Mouse (Mus musculus) forebrain, embryonic 16.5 days (tissue): ENCODE data around the gene Tssk3. TPM values are rescaled to one million over a fixed set of nuclear protein-coding genes. Genes with fewer than 3 reads are reported as not detected.
"Not testable (repeated sequence)": the region's sequence is repeated elsewhere in the genome, so short reads cannot be mapped to it uniquely, and the experiment has no call there.

ENCODE experiments used
- ATAC-seq: fragments of 200-750 bp; cut with Nextera tagmentation; 2 replicates; pipeline ENCODE4 v1.8.0; 2017; ENCODE audit warnings: mild to moderate bottlenecking, moderate library complexity
- H3K27ac ChIP-seq: fragments of 300-500 bp; sonication (generic); 2 replicates; pipeline ENCODE4 v1.5.1; 2014; ENCODE audit warnings: low read length, control low read depth
- H3K27me3 ChIP-seq: fragments of 300-500 bp; sonication (generic); replicated peaks from 2 replicates; pipeline ENCODE4 v1.6.1; 2014; ENCODE audit warnings: low read length; ENCODE audit not compliant: control insufficient read depth, insufficient read depth
- H3K36me3 ChIP-seq: fragments of 300-500 bp; sonication (generic); 2 replicates; pipeline ENCODE4 v1.6.1; 2014; ENCODE audit not compliant: control insufficient read depth, insufficient read depth
- H3K4me1 ChIP-seq: fragments of 300-500 bp; sonication (generic); replicated peaks from 2 replicates; pipeline ENCODE4 v1.6.1; 2014; ENCODE audit warnings: low read length; ENCODE audit not compliant: control insufficient read depth, insufficient read depth
- H3K4me2 ChIP-seq: fragments of 300-500 bp; sonication (generic); 2 replicates; pipeline ENCODE4 v1.6.1; 2014; ENCODE audit warnings: mild to moderate bottlenecking, low read length, control low read depth
- H3K4me3 ChIP-seq: fragments of 300-500 bp; sonication (generic); replicated peaks from 2 replicates; pipeline ENCODE4 v1.5.1; 2014; ENCODE audit warnings: mild to moderate bottlenecking, low read length, control low read depth
- H3K9ac ChIP-seq: fragments of 300-500 bp; sonication (generic); replicated peaks from 2 replicates; pipeline ENCODE4 v1.6.1; 2014; ENCODE audit warnings: low read depth, low read length, control low read depth
- H3K9me3 ChIP-seq: fragments of 300-500 bp; sonication (generic); 2 replicates; pipeline ENCODE4 v1.6.1; 2016; ENCODE audit warnings: low read length; ENCODE audit not compliant: control insufficient read depth
- WGBS: fragments of 180-500 bp; shearing (Covaris S2); extraction: QIAGEN DNeasy Blood & Tissue Kit; methylation state at CpG from one replicate; pipeline ENCODE4 v1.1.7; 2014; 5-methylcytosine and 5-hydroxymethylcytosine counted together
- polyA plus RNA-seq: library from polyadenylated mRNA; unstranded; fragments of >200 nt; fragmentation: Nextera tagmentation; extraction: Ambion mirVana; gene quantifications from 2 replicates; pipeline ENCODE4 v1.2.1, GENCODE M21; 2015

Gene Tssk3
- polyA plus RNA-seq, result 0.51 and 0.76 TPM in 2 replicates

GRCm38 (mm10) chr4:129490972-129491880 lies at the start of gene Tssk3, which contains the start of gene Fam229a:
Gene Tssk3, minus strand, starts transcription at chr4:129491022.
Gene Fam229a, plus strand, starts transcription at chr4:129491190.
- ATAC-seq, result no peak

GRCm38 (mm10) chr4:129540012-129540411 lies 49.2 kb upstream of the Tssk3 start:
- ATAC-seq, result no peak
- H3K4me3 ChIP-seq, result no peak overlapping the region
- peaks cover 12% of the 10 kb centered on the region for H3K4me1 ChIP-seq
- WGBS, result 90% methylated on average over 6 of the region's 6 CpGs
- no peaks in the 10 kb centered on the region for H3K27me3 ChIP-seq
- H3K9me3 ChIP-seq, result no peaks in the 10 kb centered on the region
- H3K36me3 ChIP-seq, result no peaks in the 10 kb centered on the region
- H3K4me2 ChIP-seq, result no peak overlapping the region
- H3K27ac ChIP-seq, result no peak overlapping the region
- no peak overlapping the region for H3K9ac ChIP-seq

More at GRCm38 (mm10) chr4:129490972-129491880, at the start of gene Tssk3, which contains the start of gene Fam229a:
- Histone ChIP-seq H3K36me3 (peaks cover 21% of the 10 kb centered on the region), H3K27ac (no peak within 1 kb of the TSS), H3K4me2 (peak within 1 kb of the TSS; percentile 67), H3K4me1 (peaks cover 18% of the 10 kb centered on the region), H3K9ac (peak within 1 kb of the TSS; percentile 54), H3K4me3 (peak within 1 kb of the TSS; percentile 41), H3K9me3 (no peaks in the 10 kb centered on the region), H3K27me3 (peaks cover 11% of the 10 kb centered on the region)
- WGBS, result 3% methylated on average over 70 of the region's 70 CpGs

GRCm38 (mm10) chr4:129528901-129529300 lies 38.1 kb upstream of the Tssk3 start:
- not testable (repeated sequence) for H3K27ac ChIP-seq, H3K4me3 ChIP-seq, H3K4me1 ChIP-seq, H3K9me3 ChIP-seq, H3K9ac ChIP-seq, H3K27me3 ChIP-seq, ATAC-seq, H3K4me2 ChIP-seq
- H3K36me3 ChIP-seq, result peaks cover 10% of the 10 kb centered on the region
- 96% methylated on average over 5 of the region's 6 CpGs for WGBS

- WGBS, result 93% methylated on average over 3 of the region's 3 CpGs
- Histone ChIP-seq H3K4me3 (no peak overlapping the region), H3K9me3 (no peaks in the 10 kb centered on the region), H3K27ac (no peak overlapping the region), H3K9ac (no peak overlapping the region), H3K36me3 (peaks cover 18% of the 10 kb centered on the region), H3K27me3 (no peaks in the 10 kb centered on the region), H3K4me1 (no peaks in the 10 kb centered on the region), H3K4me2 (no peak overlapping the region)
- no peak for ATAC-seq
These were observed 35.1 kb upstream of the Tssk3 start for GRCm38 (mm10) chr4:129525889-129526288.

GRCm38 (mm10) chr4:129525338-129525737 lies 34.5 kb upstream of the Tssk3 start:
- H3K36me3 ChIP-seq, result peaks cover 19% of the 10 kb centered on the region
- H3K27ac ChIP-seq, result no peak overlapping the region

GRCm38 (mm10) chr4:129518519-129518918 lies 27.7 kb upstream of the Tssk3 start:
- 94% methylated on average over 8 of the region's 8 CpGs for WGBS

More at GRCm38 (mm10) chr4:129525338-129525737, 34.5 kb upstream of the Tssk3 start:
- no peak for ATAC-seq
- H3K4me2 ChIP-seq, result no peak overlapping the region
- H3K4me3 ChIP-seq, result no peak overlapping the region
- no peaks in the 10 kb centered on the region for H3K4me1 ChIP-seq
- H3K9ac ChIP-seq, result no peak overlapping the region
- no peaks in the 10 kb centered on the region for H3K27me3 ChIP-seq
- no peaks in the 10 kb centered on the region for H3K9me3 ChIP-seq
- WGBS, result 96% methylated on average over 5 of the region's 5 CpGs

GRCm38 (mm10) chr4:129516925-129517324 lies 26.1 kb upstream of the Tssk3 start:
- H3K27me3 ChIP-seq, result no peaks in the 10 kb centered on the region
- ATAC-seq, result no peak
- peaks cover 20% of the 10 kb centered on the region for H3K36me3 ChIP-seq
- H3K4me1 ChIP-seq, result peaks cover 23% of the 10 kb centered on the region
- no peak overlapping the region for H3K27ac ChIP-seq
- no peak overlapping the region for H3K4me2 ChIP-seq
- no peak overlapping the region for H3K9ac ChIP-seq
- no peak overlapping the region for H3K4me3 ChIP-seq
- 49% methylated on average over 2 of the region's 2 CpGs for WGBS
- H3K9me3 ChIP-seq, result no peaks in the 10 kb centered on the region

More at GRCm38 (mm10) chr4:129518519-129518918, 27.7 kb upstream of the Tssk3 start:
- H3K9ac ChIP-seq, result no peak overlapping the region
- H3K9me3 ChIP-seq, result no peaks in the 10 kb centered on the region
- H3K4me1 ChIP-seq, result peaks cover 18% of the 10 kb centered on the region
- ATAC-seq, result no peak
- H3K4me2 ChIP-seq, result no peak overlapping the region
- no peak overlapping the region for H3K4me3 ChIP-seq
- peaks cover 29% of the 10 kb centered on the region for H3K36me3 ChIP-seq
- H3K27me3 ChIP-seq, result no peaks in the 10 kb centered on the region
- H3K27ac ChIP-seq, result no peak overlapping the region

- H3K4me2 ChIP-seq, result peak overlapping the region; percentile 77
- 0% methylated on average over 27 of the region's 35 CpGs for WGBS
- H3K36me3 ChIP-seq, result peaks cover 11% of the 10 kb centered on the region; the same call in 1 of the 2 replicates
- peaks cover 23% of the 10 kb centered on the region for H3K4me1 ChIP-seq
- no peaks in the 10 kb centered on the region for H3K27me3 ChIP-seq
- peak; percentile 56 for ATAC-seq
- H3K27ac ChIP-seq, result peak overlapping the region; percentile 98
- H3K9me3 ChIP-seq, result no peaks in the 10 kb centered on the region
- peak overlapping the region; percentile 100 for H3K9ac ChIP-seq
- H3K4me3 ChIP-seq, result peak overlapping the region; percentile 99
These were observed 23.6 kb upstream of the Tssk3 start for GRCm38 (mm10) chr4:129514300-129514898.

GRCm38 (mm10) chr4:129513891-129514290 lies 23.1 kb upstream of the Tssk3 start:
- Histone ChIP-seq H3K9me3 (no peaks in the 10 kb centered on the region), H3K36me3 (peaks cover 11% of the 10 kb centered on the region; the same call in 1 of the 2 replicates), H3K27ac (peak overlapping the region; percentile 98), H3K27me3 (no peaks in the 10 kb centered on the region), H3K4me1 (peaks cover 28% of the 10 kb centered on the region), H3K4me2 (peak overlapping the region; percentile 77), H3K9ac (peak overlapping the region; percentile 100), H3K4me3 (peak overlapping the region; percentile 99)
- WGBS, result 1% methylated on average over 37 of the region's 57 CpGs
- peak; percentile 31 for ATAC-seq
